Mouse (Mus musculus): ENCODE results near the gene Tmem198.

DNA sequence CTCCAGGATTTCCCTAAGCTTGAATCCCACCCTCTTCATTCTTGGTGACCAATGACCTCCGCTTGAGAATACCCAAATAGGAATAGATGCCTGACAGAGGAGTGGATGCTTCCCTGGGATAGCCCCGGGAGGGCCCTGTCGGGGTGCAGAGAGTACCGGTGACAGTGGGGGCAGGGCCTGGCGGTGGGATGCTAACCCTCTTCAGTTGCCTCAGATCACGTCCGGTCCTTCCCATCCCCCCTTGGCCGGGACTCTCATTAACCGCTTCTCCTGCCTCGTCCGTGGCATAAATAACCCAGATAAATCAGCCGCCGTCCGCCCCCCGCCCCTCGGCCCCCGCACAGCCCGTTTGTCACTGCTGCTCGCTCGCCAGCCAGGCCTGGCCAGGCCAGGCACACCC lies 32.7 kb upstream of the Tmem198 start:
- no peak for TF ChIP-seq POLR2A (IDR thresholded peaks at IDR 0.05; ENCODE audit: control insufficient read depth, extremely low read depth, insufficient read depth, low read length, poor library complexity)
- TF ChIP-seq CTCF (IDR thresholded peaks at IDR 0.05; ENCODE audit: borderline replicate concordance, control insufficient read depth, extremely low read depth, insufficient read depth, low read length, poor library complexity) = no peak

Measured in thymus, adult 2 months (tissue).